Mouse (Mus musculus) cerebellum, postnatal 10 days (tissue): ENCODE data around the gene Frmd3.
"Not testable (repeated sequence)": the region's sequence is repeated elsewhere in the genome, so short reads cannot be mapped to it uniquely, and the experiment has no call there.

ENCODE experiments used
- DNase-seq, 2 experiments: peaks; one replicate each; pipeline ENCODE4 v3.0.0; 2021; ENCODE audit warnings: mixed read lengths in 2 of 2

Frmd3 gene

GRCm38 (mm10) chr4:74013211-74014047 lies at the start of gene Frmd3:
Gene Frmd3, plus strand, starts transcription at chr4:74013442.
- peak; percentile 81 to 84 for DNase-seq

DNA sequence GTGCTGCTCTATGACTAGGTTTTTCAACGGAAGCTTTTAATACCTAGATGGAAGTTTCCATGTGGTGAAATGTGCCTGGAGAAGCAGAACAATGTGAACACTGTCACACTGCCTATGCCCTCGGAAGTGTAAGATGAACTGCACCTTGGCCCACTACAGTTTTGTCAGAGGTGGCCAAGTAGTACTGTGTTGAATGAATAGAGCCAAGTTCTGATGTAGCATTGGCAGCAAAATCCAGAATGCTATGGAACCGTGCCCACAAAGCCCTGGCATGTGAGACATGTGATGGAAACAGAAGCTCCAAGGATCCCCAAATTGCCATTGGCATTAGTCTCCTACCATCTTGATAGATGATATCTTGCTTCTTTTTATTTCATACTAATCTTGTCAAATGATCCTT lies 32.8 kb upstream of the Frmd3 start:
- DNase-seq: peak; percentile 89 to 91

- peak; percentile 20 to 24 for DNase-seq
Measured at GRCm38 (mm10) chr4:74012277-74012676, 965 bp upstream of the Frmd3 start.

DNA sequence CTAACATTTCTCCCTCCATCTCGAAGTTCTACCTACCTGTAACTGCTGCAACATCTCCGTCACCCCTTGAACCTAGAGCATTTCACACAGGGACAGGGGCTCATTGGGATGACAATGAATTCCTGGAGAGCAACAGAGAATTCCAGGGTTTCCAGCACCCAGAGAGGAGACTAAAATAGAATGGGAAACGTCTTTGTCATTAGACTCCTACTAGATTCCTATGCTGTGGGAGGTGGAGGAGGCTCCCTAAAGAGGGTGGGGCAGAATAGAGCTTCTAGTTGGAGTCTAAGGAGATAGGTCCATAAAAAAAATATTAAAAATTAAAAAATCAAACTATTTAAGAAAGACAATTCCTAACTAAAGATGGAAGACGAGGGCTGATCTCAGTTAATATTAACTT lies 542 bp upstream of the Frmd3 start:
- DNase-seq: no peak

DNA sequence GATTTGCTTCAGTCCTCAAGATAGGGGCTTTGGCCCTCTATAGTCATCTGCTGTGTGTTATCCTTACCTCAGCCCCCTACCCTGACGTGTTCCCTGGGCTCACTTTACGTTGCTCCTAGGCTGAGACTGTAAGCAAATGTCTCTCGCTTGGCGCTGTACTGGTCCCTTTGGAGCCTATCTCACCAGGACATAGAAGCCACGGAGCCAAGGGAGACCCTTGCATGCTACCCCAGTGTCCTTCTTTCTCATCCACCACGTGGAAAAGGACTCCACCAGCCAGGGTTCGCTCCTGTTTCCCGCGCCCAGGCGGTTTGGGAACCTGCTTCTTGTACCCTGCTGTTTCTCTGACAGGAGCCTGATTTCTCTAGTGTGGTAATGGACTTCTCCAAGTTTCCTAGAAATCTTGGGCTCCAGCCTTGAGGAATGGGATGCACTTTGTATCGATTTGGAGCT lies 832 bp downstream of the Frmd3 start:
- peak; percentile 37 to 47 for DNase-seq

- peak; percentile 20 to 31 for DNase-seq
Measured at GRCm38 (mm10) chr4:74020084-74020483, 6.8 kb downstream of the Frmd3 start.

DNA sequence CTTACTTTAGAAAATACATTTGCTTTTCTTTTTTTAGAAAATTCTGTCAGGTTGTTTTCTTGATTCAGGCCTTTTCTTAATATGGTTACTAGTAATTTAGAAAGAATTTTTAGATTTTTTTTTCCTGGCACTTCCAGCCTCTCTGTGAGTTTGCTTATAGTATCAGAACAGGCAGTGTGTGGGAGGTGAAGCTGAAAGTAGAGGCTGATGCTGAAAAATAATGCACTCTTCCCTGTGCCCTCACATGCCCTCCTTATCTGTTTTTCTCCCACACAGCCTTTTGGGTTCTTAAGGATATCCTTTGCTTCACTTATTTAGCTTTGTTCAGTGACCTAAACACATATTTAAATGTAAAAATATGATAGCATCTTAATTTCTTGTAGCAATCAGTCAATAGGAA lies 30.0 kb downstream of the Frmd3 start:
- no peak for DNase-seq

GRCm38 (mm10) chr4:74051692-74052091 lies 38.5 kb downstream of the Frmd3 start:
- peak in 1 of 2 experiments; percentile 4 for DNase-seq

- peak; percentile 80 to 84 for DNase-seq
Measured at GRCm38 (mm10) chr4:74076727-74077126, 63.5 kb downstream of the Frmd3 start.

DNA sequence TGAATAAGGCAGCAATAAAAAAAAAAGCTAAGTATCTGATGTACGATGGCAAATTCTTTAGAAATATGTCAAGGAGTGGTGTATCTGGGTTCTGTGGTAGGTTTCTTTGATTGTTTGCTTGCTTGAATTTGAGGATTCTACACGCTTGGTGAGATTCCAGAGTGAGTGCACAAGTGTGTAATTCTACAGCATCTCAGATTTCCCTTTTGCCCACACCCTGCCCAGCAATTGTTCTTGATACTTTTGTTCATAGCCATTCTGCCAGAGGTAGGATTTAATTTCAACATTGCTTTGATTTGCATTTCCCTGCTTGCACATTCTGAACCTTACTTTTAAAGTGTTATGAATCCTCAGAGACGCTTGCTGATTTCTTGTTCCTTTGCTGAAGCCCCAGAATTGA lies 97.6 kb downstream of the Frmd3 start:
- DNase-seq: no peak

DNA sequence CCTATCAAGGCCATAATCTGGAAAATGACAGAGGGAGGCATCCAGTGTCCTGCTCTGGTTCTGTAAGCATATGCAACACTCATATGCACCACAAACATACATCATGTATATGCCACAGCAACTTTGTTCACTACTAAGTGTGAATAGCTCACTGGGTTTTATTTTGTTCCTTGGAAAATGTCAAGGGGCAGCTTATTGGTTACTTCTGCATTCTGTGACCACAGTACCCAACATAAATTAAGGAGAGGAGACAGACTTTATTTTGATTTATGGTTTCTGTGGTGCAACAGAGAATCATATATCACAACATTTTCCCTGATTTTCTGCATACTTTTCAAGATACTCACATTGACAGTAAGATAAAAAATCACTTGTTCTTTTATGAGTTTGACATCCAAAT lies 178.3 kb downstream of the Frmd3 start:
- DNase-seq: no peak

GRCm38 (mm10) chr4:74201281-74201811 lies 188.1 kb downstream of the Frmd3 start:
- DNase-seq: no peak

DNA sequence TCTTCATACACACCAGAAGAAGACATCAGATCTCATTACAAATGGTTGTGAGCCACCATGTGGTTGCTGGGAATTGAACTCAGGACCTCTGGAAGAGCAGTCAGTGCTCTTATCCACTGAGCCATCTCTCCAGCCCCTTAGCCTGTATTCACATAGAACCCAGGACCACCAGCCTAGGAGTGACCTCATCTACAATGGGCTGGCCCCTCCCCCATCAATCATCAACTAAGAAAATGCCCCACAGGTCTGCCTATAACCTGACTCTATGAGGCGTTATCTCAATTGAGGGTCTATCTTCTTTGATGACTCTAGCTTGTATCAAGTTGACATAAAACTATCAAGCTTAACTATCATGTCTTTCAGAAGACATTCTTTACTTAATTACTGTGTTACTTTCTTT lies 208.5 kb downstream of the Frmd3 start:
- DNase-seq: not testable (repeated sequence)

GRCm38 (mm10) chr4:74222360-74222759 lies 209.1 kb downstream of the Frmd3 start:
- DNase-seq: peak; percentile 34 to 57

DNA sequence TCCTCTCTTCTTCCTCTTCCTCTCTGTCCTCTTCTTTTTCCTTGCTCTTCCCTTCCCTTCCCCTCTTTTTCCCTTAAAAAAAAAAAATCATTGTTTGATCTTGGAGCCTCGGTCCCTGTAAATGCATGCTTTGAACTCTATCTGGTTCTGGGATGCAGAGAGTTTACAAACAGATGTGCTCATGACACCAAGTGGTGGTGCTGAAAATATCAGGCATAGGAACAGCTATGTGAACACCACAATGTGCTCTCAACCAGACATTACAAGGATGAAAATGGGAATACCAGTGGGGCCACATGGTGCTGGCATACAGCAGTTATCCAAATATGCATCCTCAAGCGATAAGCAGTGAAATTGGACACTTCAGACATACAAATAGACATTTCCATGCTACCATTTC lies 211.0 kb downstream of the Frmd3 start:
- DNase-seq: no peak

- DNase-seq: peak; percentile 38 to 46
Measured at GRCm38 (mm10) chr4:74230994-74231393, 217.8 kb downstream of the Frmd3 start.

DNA sequence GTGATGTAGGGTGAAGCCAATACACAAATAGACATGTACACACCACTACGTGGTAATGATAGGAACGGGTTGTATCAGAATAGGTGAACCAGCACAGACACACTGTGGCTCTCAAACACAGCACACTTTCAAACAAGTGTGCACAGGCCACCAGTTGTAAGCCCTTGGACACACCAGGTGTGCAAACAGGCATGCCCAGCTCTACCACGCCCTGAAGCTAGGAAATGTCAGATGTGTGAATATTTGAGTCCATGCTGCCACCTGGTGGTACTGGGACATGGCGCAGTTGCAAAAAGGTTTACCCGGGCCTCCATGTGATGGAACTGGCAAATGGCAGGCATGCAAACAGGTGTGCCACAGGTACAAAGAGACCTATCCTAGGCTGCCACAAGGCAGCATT lies 218.2 kb downstream of the Frmd3 start:
- peak; percentile 70 to 74 for DNase-seq

DNA sequence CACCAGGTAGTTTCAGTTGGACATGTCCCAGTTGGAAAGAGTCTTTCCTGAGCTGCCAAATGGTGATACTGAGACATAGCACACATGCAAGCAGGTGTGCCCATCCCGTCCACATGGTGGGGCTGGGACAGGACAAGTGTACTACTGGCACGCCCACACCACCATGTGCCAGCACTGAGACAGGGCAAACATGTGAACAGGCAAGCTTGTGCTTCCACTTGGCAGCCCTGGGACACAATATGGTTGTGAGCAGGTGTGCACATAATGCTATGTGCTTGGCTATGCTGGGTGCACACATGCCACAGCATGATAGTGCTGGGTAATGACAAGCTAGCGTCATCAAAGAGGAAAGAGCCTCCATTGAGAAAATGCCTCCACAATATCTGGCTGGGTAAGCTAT lies 220.3 kb downstream of the Frmd3 start:
- DNase-seq: peak; percentile 74 to 81

DNA sequence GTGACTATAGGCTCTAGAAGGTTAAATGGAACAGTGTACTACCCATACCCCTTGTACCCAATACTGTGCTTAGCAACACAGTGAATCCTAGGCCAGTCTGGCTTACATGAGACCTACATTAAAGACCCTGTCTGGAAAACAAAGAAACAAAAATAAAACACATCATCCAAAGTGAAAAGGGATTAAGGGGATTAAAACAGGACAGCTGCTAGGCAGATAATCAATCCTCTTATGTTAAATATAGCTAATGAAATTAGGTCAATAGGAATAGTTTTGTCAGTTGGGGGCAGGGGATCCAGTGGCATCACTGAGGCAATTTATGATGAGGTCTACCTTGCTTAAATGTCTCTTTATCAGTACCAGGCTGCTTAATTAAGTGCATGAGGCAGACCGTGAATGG lies 228.9 kb downstream of the Frmd3 start, which contains the start of gene Kdm4c:
Gene Kdm4c (plus strand): TSS at position 322 of the 400 bp plus-strand sequence.
- no peak for DNase-seq
